Mouse (Mus musculus): ENCODE results near the gene Abcc3. TPM values are rescaled to one million over a fixed set of nuclear protein-coding genes. Genes with fewer than 3 reads are reported as not detected.

Abcc3 gene
- polyA plus RNA-seq (2012; fragmentation: generic; extraction: Trizol): not detected

- H3K4me3 ChIP-seq: no peak within 1 kb of the TSS
- peaks cover 21% of the 10 kb centered on the region for H3K27me3 ChIP-seq (ENCODE audit: control insufficient read depth, insufficient read depth, insufficient read length)
- no peaks in the 10 kb centered on the region for H3K79me2 ChIP-seq (ENCODE audit: control insufficient read depth, insufficient read depth)
- no peaks in the 10 kb centered on the region for H3K36me3 ChIP-seq (ENCODE audit: control insufficient read depth, insufficient read depth)
- H3K4me2 ChIP-seq (ENCODE audit: low read depth): no peak within 1 kb of the TSS
- no peak within 1 kb of the TSS for H3ac ChIP-seq (ENCODE audit: control insufficient read depth, insufficient read length)
- TF ChIP-seq MAX (IDR thresholded peaks at IDR 0.05; ENCODE audit: low read depth) (no peak), CEBPB (IDR thresholded peaks at IDR 0.05; ENCODE audit: insufficient read depth, poor library complexity, severe bottlenecking) (0 out of 2 replicates have a peak, but pooled peaks have one; percentile 24), USF1 (IDR thresholded peaks at IDR 0.05; ENCODE audit: low read depth) (no peak), E2F4 (IDR thresholded peaks at IDR 0.05; ENCODE audit: insufficient read depth) (no peak), MYOD1 (IDR thresholded peaks at IDR 0.05; ENCODE audit: control insufficient read depth in 1 of 3, insufficient read length in 2 of 3, low read depth in 2 of 3) (no peak), TCF12 (IDR thresholded peaks at IDR 0.05; ENCODE audit: insufficient read depth, poor library complexity, severe bottlenecking) (no peak), REST (IDR thresholded peaks at IDR 0.05; ENCODE audit: insufficient read depth, insufficient read length) (no peak)
These were observed at the start of gene Abcc3 for GRCm38 (mm10) chr11:94392672-94393109. Gene Abcc3 (minus strand): TSS chr11:94392997.

DNA sequence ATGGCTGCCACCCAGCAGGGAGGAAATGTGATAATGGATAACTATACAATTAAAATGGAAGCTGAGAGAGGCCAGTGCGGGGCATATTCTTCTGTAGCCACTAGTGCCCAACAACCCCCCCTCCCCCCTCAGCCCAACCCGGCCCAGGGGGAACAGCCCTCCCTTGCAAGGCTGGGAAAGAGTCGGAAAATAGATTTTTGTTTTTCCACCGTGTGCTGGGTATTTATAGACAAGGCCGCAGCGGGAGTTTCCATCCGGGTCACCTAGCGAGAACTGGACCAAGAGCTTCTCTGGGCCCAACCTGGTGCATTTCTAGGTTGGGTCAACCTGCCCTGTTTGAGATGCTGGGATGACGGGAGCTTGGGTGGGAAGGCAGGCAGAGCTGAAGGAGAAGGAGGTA lies 49.0 kb upstream of the Abcc3 start:
- TF ChIP-seq CEBPB (IDR thresholded peaks at IDR 0.05; ENCODE audit: insufficient read depth, poor library complexity, severe bottlenecking) (no peak), TCF3 (IDR thresholded peaks at IDR 0.05; ENCODE audit: insufficient read length, low read depth) (no peak), USF1 (IDR thresholded peaks at IDR 0.05; ENCODE audit: low read depth) (no peak), POLR2AphosphoS2 (IDR thresholded peaks at IDR 0.05; ENCODE audit: insufficient read length, low read depth) (no peak), SRF (IDR thresholded peaks at IDR 0.05; ENCODE audit: control insufficient read depth, insufficient read length, low read depth) (no peak), TCF12 (IDR thresholded peaks at IDR 0.05; ENCODE audit: insufficient read depth, poor library complexity, severe bottlenecking) (no peak), MYOG (IDR thresholded peaks at IDR 0.05; ENCODE audit: control insufficient read depth in 1 of 3, insufficient read depth in 1 of 3, insufficient read length in 2 of 3, low read depth in 2 of 3) (no peak), REST (IDR thresholded peaks at IDR 0.05; ENCODE audit: insufficient read depth, insufficient read length) (no peak), MYOD1 (IDR thresholded peaks at IDR 0.05; ENCODE audit: control insufficient read depth in 1 of 3, insufficient read length in 2 of 3, low read depth in 2 of 3) (no peak), E2F4 (IDR thresholded peaks at IDR 0.05; ENCODE audit: insufficient read depth) (no peak), POLR2A (IDR thresholded peaks at IDR 0.05; ENCODE audit: insufficient read length, low read depth) (no peak), MAX (IDR thresholded peaks at IDR 0.05; ENCODE audit: low read depth) (no peak)
- Histone ChIP-seq H3K4me3 (no peak overlapping the region), H3K36me3 (ENCODE audit: control insufficient read depth, insufficient read depth) (no peaks in the 10 kb centered on the region), H3ac (ENCODE audit: control insufficient read depth, insufficient read length) (no peak overlapping the region), H3K27me3 (ENCODE audit: control insufficient read depth, insufficient read depth, insufficient read length) (peaks cover 74% of the 10 kb centered on the region), H3K4me2 (ENCODE audit: low read depth) (no peak overlapping the region), H3K79me2 (ENCODE audit: control insufficient read depth, insufficient read depth) (no peaks in the 10 kb centered on the region)

GRCm38 (mm10) chr11:94441122-94441521 lies 48.3 kb upstream of the Abcc3 start:
- Histone ChIP-seq H3ac (ENCODE audit: control insufficient read depth, insufficient read length) (no peak overlapping the region), H3K36me3 (ENCODE audit: control insufficient read depth, insufficient read depth) (no peaks in the 10 kb centered on the region), H3K4me2 (ENCODE audit: low read depth) (no peak overlapping the region), H3K4me3 (no peak overlapping the region), H3K79me2 (ENCODE audit: control insufficient read depth, insufficient read depth) (no peaks in the 10 kb centered on the region), H3K27me3 (ENCODE audit: control insufficient read depth, insufficient read depth, insufficient read length) (peaks cover 74% of the 10 kb centered on the region)
- TF ChIP-seq REST (IDR thresholded peaks at IDR 0.05; ENCODE audit: insufficient read depth, insufficient read length): no peak
- TF ChIP-seq SRF (IDR thresholded peaks at IDR 0.05; ENCODE audit: control insufficient read depth, insufficient read length, low read depth): no peak
- no peak for TF ChIP-seq TCF12 (IDR thresholded peaks at IDR 0.05; ENCODE audit: insufficient read depth, poor library complexity, severe bottlenecking)
- TF ChIP-seq POLR2A (IDR thresholded peaks at IDR 0.05; ENCODE audit: insufficient read length, low read depth): no peak
- TF ChIP-seq MAX (IDR thresholded peaks at IDR 0.05; ENCODE audit: low read depth): no peak
- no peak for TF ChIP-seq USF1 (IDR thresholded peaks at IDR 0.05; ENCODE audit: low read depth)
- TF ChIP-seq E2F4 (IDR thresholded peaks at IDR 0.05; ENCODE audit: insufficient read depth): no peak
- TF ChIP-seq MYOD1 (IDR thresholded peaks at IDR 0.05; ENCODE audit: control insufficient read depth in 1 of 3, insufficient read length in 2 of 3, low read depth in 2 of 3): no peak
- no peak for TF ChIP-seq POLR2AphosphoS2 (IDR thresholded peaks at IDR 0.05; ENCODE audit: insufficient read length, low read depth)
- no peak for TF ChIP-seq MYOG (IDR thresholded peaks at IDR 0.05; ENCODE audit: control insufficient read depth in 1 of 3, insufficient read depth in 1 of 3, insufficient read length in 2 of 3, low read depth in 2 of 3)
- TF ChIP-seq TCF3 (IDR thresholded peaks at IDR 0.05; ENCODE audit: insufficient read length, low read depth): no peak
- TF ChIP-seq CEBPB (IDR thresholded peaks at IDR 0.05; ENCODE audit: insufficient read depth, poor library complexity, severe bottlenecking): no peak

- H3K4me2 ChIP-seq (ENCODE audit: low read depth): no peak overlapping the region
- H3K4me3 ChIP-seq: no peak overlapping the region
- no peaks in the 10 kb centered on the region for H3K79me2 ChIP-seq (ENCODE audit: control insufficient read depth, insufficient read depth)
- H3ac ChIP-seq (ENCODE audit: control insufficient read depth, insufficient read length): no peak overlapping the region
- no peak for TF ChIP-seq POLR2AphosphoS2 (IDR thresholded peaks at IDR 0.05; ENCODE audit: insufficient read length, low read depth)
- TF ChIP-seq REST (IDR thresholded peaks at IDR 0.05; ENCODE audit: insufficient read depth, insufficient read length): no peak
- no peak for TF ChIP-seq E2F4 (IDR thresholded peaks at IDR 0.05; ENCODE audit: insufficient read depth)
- no peak for TF ChIP-seq TCF3 (IDR thresholded peaks at IDR 0.05; ENCODE audit: insufficient read length, low read depth)
- no peak for TF ChIP-seq USF1 (IDR thresholded peaks at IDR 0.05; ENCODE audit: low read depth)
- no peak for TF ChIP-seq MYOD1 (IDR thresholded peaks at IDR 0.05; ENCODE audit: control insufficient read depth in 1 of 3, insufficient read length in 2 of 3, low read depth in 2 of 3)
- TF ChIP-seq MAX (IDR thresholded peaks at IDR 0.05; ENCODE audit: low read depth): no peak
- no peak for TF ChIP-seq MYOG (IDR thresholded peaks at IDR 0.05; ENCODE audit: control insufficient read depth in 1 of 3, insufficient read depth in 1 of 3, insufficient read length in 2 of 3, low read depth in 2 of 3)
- no peak for TF ChIP-seq TCF12 (IDR thresholded peaks at IDR 0.05; ENCODE audit: insufficient read depth, poor library complexity, severe bottlenecking)
- TF ChIP-seq SRF (IDR thresholded peaks at IDR 0.05; ENCODE audit: control insufficient read depth, insufficient read length, low read depth): no peak
- no peak for TF ChIP-seq POLR2A (IDR thresholded peaks at IDR 0.05; ENCODE audit: insufficient read length, low read depth)
- TF ChIP-seq CEBPB (IDR thresholded peaks at IDR 0.05; ENCODE audit: insufficient read depth, poor library complexity, severe bottlenecking): no peak
- peaks cover 67% of the 10 kb centered on the region for H3K27me3 ChIP-seq (ENCODE audit: control insufficient read depth, insufficient read depth, insufficient read length)
- H3K36me3 ChIP-seq (ENCODE audit: control insufficient read depth, insufficient read depth): no peaks in the 10 kb centered on the region
These were observed 47.6 kb upstream of the Abcc3 start for GRCm38 (mm10) chr11:94440421-94440820.
